Mouse (Mus musculus) heart, embryonic 12.5 days (tissue): ENCODE measurements around the gene Maml3. TPM values are rescaled to one million over a fixed set of nuclear protein-coding genes. Genes with fewer than 3 reads are reported as not detected.
A peak's percentile ranks its signal among the peaks of the same experiment; 100 is the strongest.

Experiments used
- ATAC-seq: fragments of 200-750 bp; cut with Nextera tagmentation; 2 replicates; pipeline ENCODE4 v1.8.0; 2017; ENCODE audit warnings: moderate TSS enrichment, moderate library complexity; ENCODE audit not compliant: insufficient number of reproducible peaks, low FRiP score
- H3K27ac ChIP-seq: fragments of 300-500 bp; sonication (generic); 2 replicates; pipeline ENCODE4 v1.5.1; 2016; ENCODE audit warnings: mild to moderate bottlenecking, moderate library complexity; ENCODE audit not compliant: poor library complexity, severe bottlenecking
- H3K27me3 ChIP-seq: fragments of 300-500 bp; sonication (generic); replicated peaks from 2 replicates; pipeline ENCODE4 v1.6.1; 2016; ENCODE audit warnings: mild to moderate bottlenecking, moderate library complexity
- H3K36me3 ChIP-seq: fragments of 300-500 bp; sonication (generic); 2 replicates; pipeline ENCODE4 v1.6.1; 2016; ENCODE audit warnings: mild to moderate bottlenecking, moderate library complexity
- H3K4me1 ChIP-seq: fragments of 300-500 bp; sonication (generic); replicated peaks from 2 replicates; pipeline ENCODE4 v1.6.1; 2016; ENCODE audit warnings: mild to moderate bottlenecking
- H3K4me2 ChIP-seq: fragments of 300-500 bp; sonication (generic); 2 replicates; pipeline ENCODE4 v1.6.1; 2016; ENCODE audit warnings: mild to moderate bottlenecking, moderate library complexity
- H3K4me3 ChIP-seq: fragments of 300-500 bp; sonication (generic); 2 replicates; pipeline ENCODE4 v1.5.1; 2016; ENCODE audit warnings: mild to moderate bottlenecking
- H3K9ac ChIP-seq: fragments of 300-500 bp; sonication (generic); 2 replicates; pipeline ENCODE4 v1.6.1; 2016; ENCODE audit warnings: mild to moderate bottlenecking, moderate library complexity
- H3K9me3 ChIP-seq: fragments of 300-500 bp; sonication (generic); replicated peaks from 2 replicates; pipeline ENCODE4 v1.6.1; 2016; ENCODE audit warnings: mild to moderate bottlenecking, moderate library complexity
- WGBS: fragments of 180-500 bp; shearing (Covaris S2); methylation state at CpG from one replicate; pipeline ENCODE4 v1.1.7; 2016; 5-methylcytosine and 5-hydroxymethylcytosine counted together
- polyA plus RNA-seq: library from polyadenylated mRNA; unstranded; fragments of >200 nt; fragmentation: Nextera tagmentation; extraction: Ambion mirVana; gene quantifications from 2 replicates; pipeline ENCODE4 v1.2.1, GENCODE M21; 2016

Maml3 gene
- polyA plus RNA-seq, 1 experiment from 2014 or later: 2.6 TPM

- no peak overlapping the region for H3K4me3 ChIP-seq
Observed at GRCm38 (mm10) chr3:51841177-51841576, 263.7 kb downstream of the Maml3 start.

GRCm38 (mm10) chr3:51840095-51840805 lies 264.6 kb downstream of the Maml3 start:
- H3K4me2 ChIP-seq: no peak overlapping the region
- 78% methylated on average over 13 of the region's 13 CpGs for WGBS
- no peak overlapping the region for H3K4me3 ChIP-seq
- no peaks in the 10 kb centered on the region for H3K36me3 ChIP-seq
- H3K27ac ChIP-seq: no peak overlapping the region
- H3K9me3 ChIP-seq: no peaks in the 10 kb centered on the region
- no peaks in the 10 kb centered on the region for H3K27me3 ChIP-seq
- H3K4me1 ChIP-seq: peaks cover 5% of the 10 kb centered on the region; the same call in 1 of the 2 replicates
- H3K9ac ChIP-seq: no peak overlapping the region
- no peak for ATAC-seq

More at GRCm38 (mm10) chr3:51841177-51841576, 263.7 kb downstream of the Maml3 start:
- no peak for ATAC-seq
- H3K27ac ChIP-seq: no peak overlapping the region
- peaks cover 5% of the 10 kb centered on the region; the same call in 1 of the 2 replicates for H3K4me1 ChIP-seq
- H3K27me3 ChIP-seq: no peaks in the 10 kb centered on the region
- no peak overlapping the region for H3K9ac ChIP-seq
- 76% methylated on average over 6 of the region's 6 CpGs for WGBS
- H3K36me3 ChIP-seq: no peaks in the 10 kb centered on the region
- H3K9me3 ChIP-seq: no peaks in the 10 kb centered on the region
- no peak overlapping the region for H3K4me2 ChIP-seq

DNA sequence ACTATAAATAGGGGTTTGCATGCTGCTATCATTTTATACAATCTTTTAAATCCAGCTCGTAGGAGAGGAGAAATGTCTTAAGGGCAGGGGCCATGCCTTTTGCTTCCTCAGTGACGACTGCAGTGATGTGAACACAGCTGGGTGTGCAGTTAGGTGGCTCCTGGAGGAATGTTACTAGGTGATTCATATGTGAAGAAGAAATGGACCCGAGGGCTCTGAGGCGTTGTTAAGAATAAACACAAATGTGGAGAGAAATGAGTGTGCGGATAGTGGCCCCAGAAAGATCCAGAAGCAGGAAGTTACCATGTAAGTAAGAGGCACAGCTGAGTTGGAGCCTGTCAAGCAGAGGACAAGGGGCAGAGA lies 265.5 kb downstream of the Maml3 start:
- H3K9ac ChIP-seq: no peak overlapping the region
- H3K4me3 ChIP-seq: no peak overlapping the region
- H3K4me2 ChIP-seq: no peak overlapping the region
- 0 out of 2 replicates have a peak, but pooled peaks cover 6% of the 10 kb centered on the region for H3K9me3 ChIP-seq
- H3K4me1 ChIP-seq: peaks cover 5% of the 10 kb centered on the region; the same call in 1 of the 2 replicates
- no peak for ATAC-seq
- no peaks in the 10 kb centered on the region for H3K36me3 ChIP-seq
- no peak overlapping the region for H3K27ac ChIP-seq
- 73% methylated on average over 5 of the region's 5 CpGs for WGBS
- H3K27me3 ChIP-seq: no peaks in the 10 kb centered on the region

DNA sequence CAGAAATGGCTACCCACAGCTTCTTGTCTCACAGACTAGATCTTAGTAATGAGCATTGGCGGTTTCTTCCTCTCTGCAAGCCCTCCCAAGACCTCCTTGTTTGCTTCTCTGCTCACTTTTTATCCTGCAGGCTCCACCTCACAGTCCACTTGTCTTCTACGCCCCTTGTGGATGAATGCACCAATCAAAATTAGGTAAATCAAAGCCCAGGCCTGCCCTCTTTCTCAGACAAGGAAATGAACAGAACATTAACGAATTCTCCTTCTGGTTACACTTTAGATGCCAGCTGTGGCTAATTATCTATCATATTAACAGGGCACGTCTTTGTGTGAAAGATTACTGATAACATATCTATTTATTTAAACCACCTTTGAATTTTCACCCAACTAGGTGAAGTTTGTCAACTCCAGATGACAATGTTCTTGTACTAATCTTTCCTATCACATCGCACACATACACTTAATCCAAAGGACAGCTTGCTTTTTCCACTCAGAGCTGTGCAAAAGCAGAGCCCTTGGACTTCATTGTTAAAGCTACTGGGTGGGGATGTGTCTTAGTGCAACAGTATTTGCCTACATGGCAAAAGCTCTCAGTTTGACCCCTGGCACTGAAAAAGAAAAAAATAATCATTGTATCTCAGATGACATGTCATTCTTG lies 266.1 kb downstream of the Maml3 start:
- Histone ChIP-seq H3K9ac (no peak overlapping the region), H3K27me3 (no peaks in the 10 kb centered on the region), H3K36me3 (no peaks in the 10 kb centered on the region), H3K9me3 (0 out of 2 replicates have a peak, but pooled peaks cover 8% of the 10 kb centered on the region), H3K27ac (no peak overlapping the region), H3K4me1 (peaks cover 5% of the 10 kb centered on the region; the same call in 1 of the 2 replicates), H3K4me3 (no peak overlapping the region), H3K4me2 (no peak overlapping the region)
- 66% methylated on average over 5 of the region's 5 CpGs for WGBS
- ATAC-seq: no peak

DNA sequence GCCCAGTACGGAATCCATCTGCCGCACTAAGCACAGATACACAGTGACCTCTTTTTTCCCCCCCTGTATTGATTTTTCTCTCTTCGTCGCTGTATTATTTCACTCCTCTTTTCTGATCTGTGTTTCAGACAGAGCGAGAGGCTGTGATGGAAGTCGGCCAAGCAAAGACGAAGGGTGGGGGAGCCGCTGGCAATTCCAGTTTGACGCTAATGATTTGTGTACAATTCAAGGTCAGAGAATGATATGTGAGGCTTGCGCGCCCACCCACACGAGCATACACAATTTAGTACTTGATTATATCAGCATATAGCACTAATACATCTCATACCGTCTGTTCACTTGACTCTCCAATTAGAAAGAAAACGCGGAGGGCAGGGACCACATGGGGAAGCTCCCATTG lies 271.9 kb downstream of the Maml3 start:
- no peak for ATAC-seq
- no peak overlapping the region for H3K4me3 ChIP-seq
- H3K4me1 ChIP-seq: peaks cover 15% of the 10 kb centered on the region
- H3K9ac ChIP-seq: no peak overlapping the region
- 88% methylated on average over 15 of the region's 15 CpGs for WGBS
- H3K36me3 ChIP-seq: no peaks in the 10 kb centered on the region
- H3K27ac ChIP-seq: no peak overlapping the region
- H3K4me2 ChIP-seq: no peak overlapping the region
- 0 out of 2 replicates have a peak, but pooled peaks cover 8% of the 10 kb centered on the region for H3K9me3 ChIP-seq
- H3K27me3 ChIP-seq: no peaks in the 10 kb centered on the region

GRCm38 (mm10) chr3:51830821-51831429 lies 274.0 kb downstream of the Maml3 start:
- H3K4me2 ChIP-seq: no peak overlapping the region
- no peaks in the 10 kb centered on the region for H3K27me3 ChIP-seq
- H3K9me3 ChIP-seq: 0 out of 2 replicates have a peak, but pooled peaks cover 8% of the 10 kb centered on the region
- peaks cover 15% of the 10 kb centered on the region for H3K4me1 ChIP-seq
- 54% methylated on average over 9 of the region's 9 CpGs for WGBS
- no peak overlapping the region for H3K9ac ChIP-seq
- no peaks in the 10 kb centered on the region for H3K36me3 ChIP-seq
- no peak overlapping the region for H3K4me3 ChIP-seq
- peak; percentile 45; the same call in 1 of the 2 replicates for ATAC-seq
- H3K27ac ChIP-seq: no peak overlapping the region

DNA sequence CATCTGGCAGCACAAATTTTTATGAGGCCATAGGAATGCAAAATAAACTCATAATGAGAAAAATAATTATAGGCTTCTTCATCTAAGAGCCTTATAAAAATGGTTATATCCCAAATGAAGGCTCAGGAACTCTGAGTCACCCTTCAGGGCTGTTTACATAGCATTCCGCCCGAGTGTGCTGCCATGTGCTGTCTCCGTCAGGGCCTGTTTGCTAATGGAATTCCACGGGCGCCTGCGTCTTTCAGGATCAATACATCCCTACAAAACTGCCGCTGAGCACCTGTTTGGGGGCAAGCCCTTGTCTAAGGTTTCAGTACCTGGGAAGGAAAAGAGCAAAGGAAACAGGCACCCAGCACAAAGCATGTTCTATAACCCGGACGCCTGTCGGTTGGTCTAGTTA lies 279.3 kb downstream of the Maml3 start:
- H3K4me2 ChIP-seq: no peak overlapping the region
- H3K9me3 ChIP-seq: no peaks in the 10 kb centered on the region
- WGBS: 74% methylated on average over 10 of the region's 10 CpGs

DNA sequence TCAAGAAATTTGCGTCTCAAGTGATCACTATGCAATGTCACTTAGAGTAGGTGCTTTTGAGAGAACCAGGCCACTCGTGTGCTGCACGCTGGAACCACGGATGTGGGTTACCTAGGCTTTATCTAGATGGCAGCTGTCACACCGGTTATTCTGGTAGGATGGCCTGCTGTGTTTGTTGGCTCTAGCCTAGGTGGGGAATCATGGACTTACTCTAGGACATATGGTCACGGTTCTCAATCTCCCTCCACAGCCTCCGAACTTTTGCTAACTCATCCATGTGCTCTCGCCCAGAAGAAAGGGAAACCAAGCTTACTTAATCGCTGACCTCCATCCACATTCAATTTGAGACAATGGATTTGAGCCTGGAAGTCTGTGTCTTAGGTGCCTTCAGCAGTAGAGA lies 280.4 kb downstream of the Maml3 start:
- no peak overlapping the region for H3K9ac ChIP-seq
- no peak for ATAC-seq
- H3K9me3 ChIP-seq: no peaks in the 10 kb centered on the region
- H3K4me2 ChIP-seq: no peak overlapping the region
- no peaks in the 10 kb centered on the region for H3K36me3 ChIP-seq
- no peak overlapping the region for H3K4me3 ChIP-seq
- peaks cover 12% of the 10 kb centered on the region for H3K4me1 ChIP-seq
- no peaks in the 10 kb centered on the region for H3K27me3 ChIP-seq
- no peak overlapping the region for H3K27ac ChIP-seq
- 85% methylated on average over 9 of the region's 9 CpGs for WGBS

More for the DNA sequence above, 279.3 kb downstream of the Maml3 start:
- no peak overlapping the region for H3K4me3 ChIP-seq
- no peak overlapping the region for H3K9ac ChIP-seq
- H3K27me3 ChIP-seq: no peaks in the 10 kb centered on the region
- ATAC-seq: no peak
- H3K27ac ChIP-seq: no peak overlapping the region
- peaks cover 15% of the 10 kb centered on the region for H3K4me1 ChIP-seq
- no peaks in the 10 kb centered on the region for H3K36me3 ChIP-seq

DNA sequence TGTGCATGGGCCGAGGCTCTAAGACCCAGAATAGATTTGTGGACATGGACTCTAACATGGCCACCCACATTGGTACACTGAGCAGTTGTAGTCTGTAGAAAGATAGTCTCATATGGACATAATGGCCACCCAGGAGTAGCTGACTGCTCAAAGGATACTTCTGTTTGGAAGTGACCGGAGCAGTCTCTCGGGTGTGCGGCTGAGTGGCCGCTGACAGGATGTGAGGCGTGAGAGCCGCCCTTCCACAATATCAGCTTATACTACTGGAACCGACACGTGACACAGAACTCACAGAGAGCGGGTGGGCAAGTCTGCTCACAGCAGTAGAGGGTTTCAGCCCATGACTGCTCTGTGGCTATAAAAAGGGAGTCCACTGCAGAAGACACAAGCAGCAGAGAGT lies 283.3 kb downstream of the Maml3 start:
- Histone ChIP-seq H3K9me3 (no peaks in the 10 kb centered on the region), H3K36me3 (no peaks in the 10 kb centered on the region), H3K27me3 (no peaks in the 10 kb centered on the region), H3K27ac (peak overlapping the region; percentile 27; the same call in 1 of the 2 replicates), H3K4me2 (peak overlapping the region; percentile 14), H3K9ac (no peak overlapping the region), H3K4me1 (peaks cover 12% of the 10 kb centered on the region), H3K4me3 (no peak overlapping the region)
- 31% methylated on average over 10 of the region's 10 CpGs for WGBS
- ATAC-seq: peak; percentile 77

GRCm38 (mm10) chr3:51819109-51819508 lies 285.8 kb downstream of the Maml3 start:
- no peak for ATAC-seq

DNA sequence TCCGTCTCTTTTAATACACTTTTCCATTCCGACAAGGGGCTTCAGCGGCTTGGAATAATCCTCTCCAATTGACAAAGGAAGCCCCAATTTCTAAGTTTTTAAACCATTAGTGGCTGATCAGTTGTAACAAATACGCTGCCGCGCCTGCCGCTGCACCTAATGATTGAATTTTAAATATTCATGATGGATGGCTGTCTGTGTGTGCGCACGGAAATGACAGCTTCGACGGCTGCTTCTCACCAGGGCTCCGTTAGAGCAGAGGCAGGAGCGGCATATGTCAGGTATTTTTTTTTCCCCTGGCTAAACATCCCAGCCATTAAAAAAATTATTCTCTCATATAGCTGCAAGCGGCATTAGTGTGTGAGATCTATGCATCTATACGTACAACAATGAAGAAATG lies 287.0 kb downstream of the Maml3 start:
- H3K9me3 ChIP-seq: no peaks in the 10 kb centered on the region
- no peaks in the 10 kb centered on the region for H3K36me3 ChIP-seq
- H3K27ac ChIP-seq: no peak overlapping the region
- no peak overlapping the region for H3K4me2 ChIP-seq
- H3K27me3 ChIP-seq: no peaks in the 10 kb centered on the region
- peaks cover 12% of the 10 kb centered on the region for H3K4me1 ChIP-seq
- ATAC-seq: no peak
- no peak overlapping the region for H3K4me3 ChIP-seq
- 92% methylated on average over 15 of the region's 15 CpGs for WGBS
- no peak overlapping the region for H3K9ac ChIP-seq

More at GRCm38 (mm10) chr3:51819109-51819508, 285.8 kb downstream of the Maml3 start:
- WGBS: 80% methylated on average over 7 of the region's 7 CpGs
- no peaks in the 10 kb centered on the region for H3K9me3 ChIP-seq
- H3K4me3 ChIP-seq: no peak overlapping the region
- H3K27me3 ChIP-seq: no peaks in the 10 kb centered on the region
- H3K9ac ChIP-seq: no peak overlapping the region
- no peak overlapping the region for H3K27ac ChIP-seq
- no peaks in the 10 kb centered on the region for H3K36me3 ChIP-seq
- H3K4me1 ChIP-seq: peaks cover 12% of the 10 kb centered on the region
- no peak overlapping the region for H3K4me2 ChIP-seq
